Mouse (Mus musculus) kidney, adult 2 months (tissue): ENCODE measurements around the gene Zfp169.

Experiments
- CTCF ChIP-seq: fragments of 200-500 bp; conservative IDR thresholded peaks from 2 replicates; pipeline ENCODE4 v1.5.1; 2011; ENCODE audit warnings: low read depth, mild to moderate bottlenecking, control low read depth, low read length, moderate library complexity, mixed read lengths; ENCODE audit not compliant: insufficient read depth, insufficient read length
- POLR2A ChIP-seq: fragments of 200-500 bp; IDR thresholded peaks from one replicate; pipeline ENCODE4 v1.6.1; 2011; ENCODE audit warnings: low read depth, low read length, control low read depth

DNA sequence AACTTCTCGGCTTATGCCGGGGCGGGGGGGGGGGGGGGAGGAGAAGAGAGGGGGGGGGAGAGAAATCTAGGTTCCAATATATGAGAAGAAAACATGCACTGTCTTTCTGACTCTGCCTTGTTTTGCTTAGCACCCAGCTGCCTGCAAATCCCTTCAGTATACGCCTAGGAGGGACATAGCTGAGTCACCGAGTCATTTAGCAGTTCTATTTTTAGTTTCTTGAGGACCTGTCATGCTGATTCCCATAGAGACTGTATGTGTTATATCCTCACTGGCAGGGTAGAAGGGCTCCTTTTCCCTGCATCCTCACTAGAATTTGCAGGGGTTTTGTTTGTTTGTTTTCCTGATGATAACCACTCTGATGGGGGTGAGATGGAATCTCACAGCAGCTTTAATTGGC, 20.1 kb downstream of the Zfp169 start:
- TF ChIP-seq CTCF, result no peak
- TF ChIP-seq POLR2A, result no peak
